Mouse (Mus musculus): ENCODE measurements around the gene Cacnb1. TPM values are rescaled to one million over a fixed set of nuclear protein-coding genes. Genes with fewer than 3 reads are reported as not detected.

The Cacnb1 gene
- polyA plus RNA-seq, 1 experiment = 7.6 TPM

GRCm38 (mm10) chr11:98040975-98041374 lies 18.1 kb upstream of the Cacnb1 start:
- H3K36me3 ChIP-seq (ENCODE audit: control insufficient read depth, insufficient read depth, low read length) = no peaks in the 10 kb centered on the region
- WGBS = 75% methylated on average over 8 of the region's 8 CpGs

GRCm38 (mm10) chr11:98037871-98038270 lies 15.0 kb upstream of the Cacnb1 start:
- no peaks in the 10 kb centered on the region for H3K27me3 ChIP-seq (replicated peaks; ENCODE audit: control insufficient read depth, insufficient read depth, low read length)
- H3K36me3 ChIP-seq (ENCODE audit: control insufficient read depth, insufficient read depth, low read length) = no peaks in the 10 kb centered on the region
- no peaks in the 10 kb centered on the region for H3K4me1 ChIP-seq (ENCODE audit: control insufficient read depth, insufficient read depth, low read length)
- H3K4me3 ChIP-seq (ENCODE audit: insufficient read depth, low read depth, low read length) = no peak overlapping the region
- no peak overlapping the region for H3K27ac ChIP-seq (ENCODE audit: insufficient read depth, low read depth, low read length)
- DNase-seq = no peak
- TF ChIP-seq CTCF (conservative IDR thresholded peaks at IDR 0.05; ENCODE audit: insufficient read depth, insufficient read length, low read depth, low read length) = no peak
- TF ChIP-seq POLR2A (IDR thresholded peaks at IDR 0.05; ENCODE audit: low read depth, low read length) = no peak
- 70% methylated on average over 14 of the region's 14 CpGs for WGBS

More at GRCm38 (mm10) chr11:98040975-98041374, 18.1 kb upstream of the Cacnb1 start:
- Histone ChIP-seq H3K4me1 (ENCODE audit: control insufficient read depth, insufficient read depth, low read length) (no peaks in the 10 kb centered on the region), H3K4me3 (ENCODE audit: insufficient read depth, low read depth, low read length) (no peak overlapping the region), H3K27ac (ENCODE audit: insufficient read depth, low read depth, low read length) (no peak overlapping the region), H3K27me3 (replicated peaks; ENCODE audit: control insufficient read depth, insufficient read depth, low read length) (no peaks in the 10 kb centered on the region)
- TF ChIP-seq CTCF (conservative IDR thresholded peaks at IDR 0.05; ENCODE audit: insufficient read depth, insufficient read length, low read depth, low read length) (no peak), POLR2A (IDR thresholded peaks at IDR 0.05; ENCODE audit: low read depth, low read length) (no peak)
- DNase-seq = no peak

- no peak for TF ChIP-seq CTCF (conservative IDR thresholded peaks at IDR 0.05; ENCODE audit: insufficient read depth, insufficient read length, low read depth, low read length)
- no peak for TF ChIP-seq POLR2A (IDR thresholded peaks at IDR 0.05; ENCODE audit: low read depth, low read length)
- Histone ChIP-seq H3K36me3 (ENCODE audit: control insufficient read depth, insufficient read depth, low read length) (no peaks in the 10 kb centered on the region), H3K4me3 (ENCODE audit: insufficient read depth, low read depth, low read length) (no peak overlapping the region), H3K27ac (ENCODE audit: insufficient read depth, low read depth, low read length) (no peak overlapping the region), H3K4me1 (ENCODE audit: control insufficient read depth, insufficient read depth, low read length) (no peaks in the 10 kb centered on the region), H3K27me3 (replicated peaks; ENCODE audit: control insufficient read depth, insufficient read depth, low read length) (no peaks in the 10 kb centered on the region)
- DNase-seq = no peak
- whole genome bisulfite sequencing = 1% methylated on average over 27 of the region's 27 CpGs
Observed at GRCm38 (mm10) chr11:98035977-98036377, 13.1 kb upstream of the Cacnb1 start.

- 35% methylated on average over 4 of the region's 4 CpGs for WGBS
- TF ChIP-seq POLR2A (IDR thresholded peaks at IDR 0.05; ENCODE audit: low read depth, low read length) (no peak), CTCF (conservative IDR thresholded peaks at IDR 0.05; ENCODE audit: insufficient read depth, insufficient read length, low read depth, low read length) (no peak)
- Histone ChIP-seq H3K27me3 (replicated peaks; ENCODE audit: control insufficient read depth, insufficient read depth, low read length) (no peaks in the 10 kb centered on the region), H3K36me3 (ENCODE audit: control insufficient read depth, insufficient read depth, low read length) (0 out of 2 replicates have a peak, but pooled peaks cover 3% of the 10 kb centered on the region), H3K4me1 (ENCODE audit: control insufficient read depth, insufficient read depth, low read length) (no peaks in the 10 kb centered on the region), H3K4me3 (ENCODE audit: insufficient read depth, low read depth, low read length) (no peak overlapping the region), H3K27ac (ENCODE audit: insufficient read depth, low read depth, low read length) (no peak overlapping the region)
- no peak for DNase-seq
Observed at GRCm38 (mm10) chr11:98034840-98035239, 12.0 kb upstream of the Cacnb1 start.

- H3K27me3 ChIP-seq (replicated peaks; ENCODE audit: control insufficient read depth, insufficient read depth, low read length) = no peaks in the 10 kb centered on the region
- 81% methylated on average over 5 of the region's 5 CpGs for WGBS
- DNase-seq = no peak
- no peak overlapping the region for H3K27ac ChIP-seq (ENCODE audit: insufficient read depth, low read depth, low read length)
- TF ChIP-seq POLR2A (IDR thresholded peaks at IDR 0.05; ENCODE audit: low read depth, low read length) (no peak), CTCF (conservative IDR thresholded peaks at IDR 0.05; ENCODE audit: insufficient read depth, insufficient read length, low read depth, low read length) (no peak)
- peaks cover 3% of the 10 kb centered on the region; the same call in 1 of the 2 replicates for H3K36me3 ChIP-seq (ENCODE audit: control insufficient read depth, insufficient read depth, low read length)
- H3K4me3 ChIP-seq (ENCODE audit: insufficient read depth, low read depth, low read length) = no peak overlapping the region
- H3K4me1 ChIP-seq (ENCODE audit: control insufficient read depth, insufficient read depth, low read length) = no peaks in the 10 kb centered on the region
Observed at GRCm38 (mm10) chr11:98034061-98034460, 11.2 kb upstream of the Cacnb1 start.

GRCm38 (mm10) chr11:98031443-98031770 lies 8.6 kb upstream of the Cacnb1 start:
- H3K27ac ChIP-seq (ENCODE audit: insufficient read depth, low read depth, low read length) = no peak overlapping the region
- no peaks in the 10 kb centered on the region for H3K27me3 ChIP-seq (replicated peaks; ENCODE audit: control insufficient read depth, insufficient read depth, low read length)
- TF ChIP-seq POLR2A (IDR thresholded peaks at IDR 0.05; ENCODE audit: low read depth, low read length) (no peak), CTCF (conservative IDR thresholded peaks at IDR 0.05; ENCODE audit: insufficient read depth, insufficient read length, low read depth, low read length) (peak; percentile 87)
- 5% methylated on average over 5 of the region's 5 CpGs for WGBS
- H3K4me1 ChIP-seq (ENCODE audit: control insufficient read depth, insufficient read depth, low read length) = no peaks in the 10 kb centered on the region
- peaks cover 6% of the 10 kb centered on the region; the same call in 1 of the 2 replicates for H3K36me3 ChIP-seq (ENCODE audit: control insufficient read depth, insufficient read depth, low read length)
- DNase-seq = peak; percentile 69
- H3K4me3 ChIP-seq (ENCODE audit: insufficient read depth, low read depth, low read length) = no peak overlapping the region

- Histone ChIP-seq H3K27ac (ENCODE audit: insufficient read depth, low read depth, low read length) (no peak overlapping the region), H3K4me1 (ENCODE audit: control insufficient read depth, insufficient read depth, low read length) (peaks cover 4% of the 10 kb centered on the region; the same call in 1 of the 2 replicates), H3K4me3 (ENCODE audit: insufficient read depth, low read depth, low read length) (no peak overlapping the region), H3K27me3 (replicated peaks; ENCODE audit: control insufficient read depth, insufficient read depth, low read length) (no peaks in the 10 kb centered on the region), H3K36me3 (ENCODE audit: control insufficient read depth, insufficient read depth, low read length) (peaks cover 6% of the 10 kb centered on the region; the same call in 1 of the 2 replicates)
- WGBS = 56% methylated on average over 5 of the region's 5 CpGs
- no peak for TF ChIP-seq POLR2A (IDR thresholded peaks at IDR 0.05; ENCODE audit: low read depth, low read length)
- TF ChIP-seq CTCF (conservative IDR thresholded peaks at IDR 0.05; ENCODE audit: insufficient read depth, insufficient read length, low read depth, low read length) = no peak
- no peak for DNase-seq
Observed at GRCm38 (mm10) chr11:98030701-98031442, 8.0 kb upstream of the Cacnb1 start.

Data from kidney, adult 2 months (tissue).